Mouse (Mus musculus) right cerebral cortex, postnatal 4 days (tissue): ENCODE measurements around the gene Pla2g5.
"Not testable (repeated sequence)": the region's sequence is repeated elsewhere in the genome, so short reads cannot be mapped to it uniquely, and the experiment has no call there.

Source experiments
- DNase-seq: peaks from one replicate; pipeline ENCODE4 v3.0.0-alpha.2; 2022

Pla2g5 gene

GRCm38 (mm10) chr4:138856491-138856890 is 6.8 kb downstream of the Pla2g5 start:
- DNase-seq, result peak; percentile 73

- no peak for DNase-seq
Observed at GRCm38 (mm10) chr4:138855092-138855632, 8.1 kb downstream of the Pla2g5 start.

DNA sequence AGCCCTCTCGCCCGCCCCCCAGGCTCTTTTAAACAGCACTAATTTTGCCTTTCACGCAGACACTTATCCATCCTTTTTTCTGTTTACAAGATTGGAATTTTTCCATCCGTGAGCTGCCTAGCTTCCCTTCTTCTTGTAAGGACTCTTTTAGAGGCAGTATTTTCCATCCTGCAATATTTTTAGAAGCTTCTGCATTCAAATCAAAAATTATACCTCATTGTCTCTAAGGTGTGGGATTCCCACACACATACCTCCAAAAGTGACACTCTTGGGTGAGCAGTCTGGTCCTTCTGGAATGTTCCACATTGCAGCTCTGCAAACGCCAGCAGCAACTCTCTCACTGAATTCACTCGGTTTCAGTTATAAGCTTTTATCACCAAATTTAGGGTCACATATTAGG is 10.3 kb downstream of the Pla2g5 start:
- no peak for DNase-seq

GRCm38 (mm10) chr4:138851463-138851862 is 11.8 kb downstream of the Pla2g5 start:
- DNase-seq, result peak; percentile 81

GRCm38 (mm10) chr4:138841386-138841785 is 21.9 kb downstream of the Pla2g5 start:
- peak; percentile 72 for DNase-seq

GRCm38 (mm10) chr4:138840726-138841125 is 22.6 kb downstream of the Pla2g5 start:
- DNase-seq, result no peak

- no peak for DNase-seq
Observed at GRCm38 (mm10) chr4:138839806-138840205, 23.5 kb downstream of the Pla2g5 start.

DNA sequence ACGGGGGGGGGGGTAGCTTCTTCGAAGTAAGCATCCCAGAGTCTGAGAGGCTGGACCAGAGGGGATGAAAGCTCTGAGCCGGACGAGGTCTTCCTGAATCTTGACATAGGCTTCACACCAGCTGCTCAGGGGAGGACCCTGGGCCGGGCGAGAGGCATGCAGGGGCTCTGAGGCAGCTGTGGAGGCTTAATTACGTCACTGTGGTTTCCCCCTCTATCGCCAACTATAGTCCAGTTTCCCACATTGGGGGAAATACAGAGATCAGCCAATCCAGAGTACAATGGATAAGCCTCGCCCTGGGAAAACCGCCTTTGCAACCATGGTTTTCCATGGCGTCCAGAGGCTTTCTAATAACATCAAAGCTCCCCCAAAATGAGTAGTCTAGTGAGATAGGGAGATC is 36.1 kb downstream of the Pla2g5 start:
- no peak for DNase-seq

GRCm38 (mm10) chr4:138825751-138826567 is 37.3 kb downstream of the Pla2g5 start:
- DNase-seq, result no peak

- no peak for DNase-seq
Observed at GRCm38 (mm10) chr4:138824660-138825059, 38.6 kb downstream of the Pla2g5 start.

GRCm38 (mm10) chr4:138824161-138824560 is 39.1 kb downstream of the Pla2g5 start:
- not testable (repeated sequence) for DNase-seq

- no peak for DNase-seq
Observed at GRCm38 (mm10) chr4:138821036-138821435, 42.2 kb downstream of the Pla2g5 start.

GRCm38 (mm10) chr4:138819101-138819500 is 44.2 kb downstream of the Pla2g5 start:
- DNase-seq, result peak; percentile 30

DNA sequence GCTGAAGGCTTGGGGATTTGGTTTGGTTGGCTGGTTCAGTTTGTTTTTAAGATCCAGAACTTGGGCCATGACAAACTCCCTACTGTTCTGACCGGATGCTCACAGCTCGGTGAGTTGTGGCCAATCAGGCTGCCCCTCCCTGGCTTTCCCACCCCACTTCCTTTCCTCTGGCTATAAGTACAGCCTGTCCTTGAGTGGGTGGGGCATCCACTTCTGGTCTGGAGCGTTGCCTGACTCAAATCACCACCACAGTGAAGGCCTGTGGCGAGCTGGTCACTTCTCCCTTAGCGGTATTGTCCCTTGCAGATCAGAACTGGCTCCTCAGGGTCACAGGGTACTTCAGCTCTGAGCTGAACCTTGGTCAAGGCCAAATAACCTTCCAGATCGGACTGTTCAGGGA is 45.5 kb downstream of the Pla2g5 start:
- no peak for DNase-seq

GRCm38 (mm10) chr4:138816166-138816565 is 47.1 kb downstream of the Pla2g5 start:
- no peak for DNase-seq

GRCm38 (mm10) chr4:138806920-138807541 is 56.3 kb downstream of the Pla2g5 start:
- no peak for DNase-seq

DNA sequence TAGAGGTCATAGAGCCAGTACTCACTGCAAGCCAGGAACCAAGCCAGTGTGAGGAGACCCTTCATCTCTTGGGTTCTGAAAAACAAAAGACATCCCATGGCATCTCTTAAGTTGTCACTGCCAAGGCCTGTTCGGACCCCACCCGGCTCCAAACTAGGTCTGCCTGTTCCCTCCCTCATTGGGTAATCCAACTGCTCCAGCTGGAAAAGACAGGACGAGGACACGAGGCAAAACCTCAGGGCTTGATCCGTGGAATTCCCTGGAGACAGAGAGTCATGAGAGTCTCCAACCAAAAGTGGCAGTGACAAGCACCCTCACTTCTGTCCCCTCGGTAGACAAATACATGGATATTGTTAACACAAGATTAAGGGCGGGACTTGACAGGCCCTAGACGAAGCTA is 57.1 kb downstream of the Pla2g5 start:
- no peak for DNase-seq

DNA sequence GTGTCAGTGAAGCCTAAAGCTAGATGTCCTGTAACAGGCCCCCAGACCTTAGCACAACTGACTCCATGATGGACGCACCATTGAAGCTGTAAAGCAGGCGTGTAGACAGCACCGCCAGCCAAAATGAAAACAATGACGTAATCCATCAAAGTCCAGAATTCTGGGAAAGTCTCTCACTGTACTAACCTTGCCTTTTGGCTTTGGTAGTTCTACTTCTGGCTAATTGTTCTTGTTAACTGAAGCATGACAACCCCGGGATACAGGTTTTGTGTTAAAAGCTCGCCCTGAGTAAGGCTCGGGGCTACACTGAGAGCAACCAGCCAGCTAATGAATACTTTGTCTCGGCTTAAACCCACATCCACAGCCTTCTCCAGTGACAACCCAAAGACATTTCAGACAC is 58.0 kb downstream of the Pla2g5 start:
- DNase-seq, result no peak

GRCm38 (mm10) chr4:138802917-138803316 is 60.4 kb downstream of the Pla2g5 start:
- DNase-seq, result no peak

DNA sequence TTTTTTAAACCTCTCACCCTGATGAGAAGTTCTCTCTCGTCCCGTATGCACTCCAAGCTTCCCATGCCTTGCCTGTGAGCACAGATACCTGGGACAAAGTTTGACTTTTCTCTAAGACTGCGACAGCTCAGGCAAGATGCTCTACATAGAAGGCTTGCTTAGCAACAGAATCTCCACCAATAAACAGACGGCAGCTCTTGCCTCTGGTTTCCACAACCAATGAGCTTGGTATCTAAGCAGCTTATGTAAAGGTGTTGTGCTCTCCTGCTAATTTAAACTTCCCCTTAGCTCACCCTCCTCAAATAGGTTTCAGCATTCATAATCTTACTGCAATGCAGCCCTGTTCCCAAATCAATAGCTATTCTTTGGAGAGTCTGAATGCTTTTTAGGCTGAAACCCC is 61.7 kb downstream of the Pla2g5 start:
- DNase-seq, result no peak

- no peak for DNase-seq
Observed at GRCm38 (mm10) chr4:138800134-138800744, 63.0 kb downstream of the Pla2g5 start.

DNA sequence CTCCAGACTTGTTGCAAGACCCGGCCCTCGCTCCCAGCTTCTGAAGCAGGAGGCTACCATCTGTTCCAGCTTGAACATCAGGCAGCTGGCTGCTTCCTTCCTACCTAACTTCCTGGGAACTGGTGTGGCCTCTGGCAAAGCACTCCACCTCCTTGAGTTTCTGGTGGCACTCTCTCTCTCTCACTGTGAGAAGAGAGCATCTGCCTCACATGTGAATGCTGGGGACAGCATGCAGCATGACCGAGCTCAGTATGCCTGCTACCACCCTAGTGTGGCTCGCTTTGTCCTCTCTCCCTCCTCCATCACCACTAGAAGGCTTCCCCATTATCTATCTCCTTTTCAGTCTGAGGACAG is 66.1 kb downstream of the Pla2g5 start:
- DNase-seq, result no peak

DNA sequence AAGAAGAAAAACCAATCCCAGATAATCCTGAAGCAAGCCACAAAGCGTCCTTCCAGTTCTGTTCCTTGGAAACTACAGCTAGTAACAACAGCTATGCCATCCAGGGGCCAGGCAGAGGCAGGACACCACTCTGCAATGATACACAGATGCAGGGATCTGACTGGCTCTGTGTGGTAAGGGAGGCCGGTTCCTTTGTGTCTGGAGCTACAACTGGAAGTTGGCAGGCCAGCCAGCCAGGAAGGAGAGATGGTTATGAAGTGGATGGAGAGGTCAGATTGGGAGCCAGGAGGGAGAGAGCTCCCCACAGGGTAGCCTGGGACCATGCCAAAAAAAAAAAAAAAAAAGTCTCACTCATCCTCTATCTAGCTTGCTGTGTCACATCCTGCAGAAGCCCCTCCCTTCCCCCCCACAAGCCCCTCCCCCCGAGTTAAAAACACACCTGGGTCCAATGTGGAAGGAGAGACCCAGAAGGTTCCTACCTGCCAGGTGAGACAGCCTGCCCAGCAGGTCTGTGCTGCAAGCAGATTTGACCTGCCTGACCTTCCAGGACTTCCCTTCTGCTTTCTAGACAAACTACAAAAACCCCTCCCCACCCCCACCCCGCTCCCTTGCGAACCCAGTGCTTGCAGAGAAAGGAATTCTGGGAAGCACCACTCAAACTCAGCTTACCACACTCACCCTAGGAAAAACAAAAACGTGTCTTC is 66.6 kb downstream of the Pla2g5 start:
- no peak for DNase-seq
